Mouse (Mus musculus): ENCODE data around the gene Arhgap27. TPM values are rescaled to one million over a fixed set of nuclear protein-coding genes. Genes with fewer than 3 reads are reported as not detected.
A peak's percentile ranks its signal among the peaks of the same experiment; 100 is the strongest.
"Not testable (repeated sequence)": the region's sequence is repeated elsewhere in the genome, so short reads cannot be mapped to it uniquely, and the experiment has no call there.

Arhgap27 gene
- polyA plus RNA-seq, 1 experiment, result 38.4 TPM

GRCm38 (mm10) chr11:103309956-103310574, 53.4 kb downstream of the Arhgap27 start:
- 66% methylated on average over 10 of the region's 10 CpGs for WGBS
- DNase-seq, result no peak
- peaks cover 13% of the 10 kb centered on the region for H3K4me1 ChIP-seq (ENCODE audit: control insufficient read depth, insufficient read depth, low read length)
- H3K27me3 ChIP-seq (replicated peaks; ENCODE audit: control insufficient read depth, insufficient read depth, low read length), result no peaks in the 10 kb centered on the region
- no peak overlapping the region for H3K27ac ChIP-seq (ENCODE audit: insufficient read depth, low read depth, low read length)
- no peaks in the 10 kb centered on the region for H3K36me3 ChIP-seq (ENCODE audit: control insufficient read depth, insufficient read depth, low read length)
- H3K4me3 ChIP-seq (ENCODE audit: insufficient read depth, low read depth, low read length), result no peak overlapping the region
- TF ChIP-seq POLR2A (IDR thresholded peaks at IDR 0.05; ENCODE audit: low read depth, low read length), result no peak
- no peak for TF ChIP-seq CTCF (conservative IDR thresholded peaks at IDR 0.05; ENCODE audit: insufficient read depth, insufficient read length, low read depth, low read length)

DNA sequence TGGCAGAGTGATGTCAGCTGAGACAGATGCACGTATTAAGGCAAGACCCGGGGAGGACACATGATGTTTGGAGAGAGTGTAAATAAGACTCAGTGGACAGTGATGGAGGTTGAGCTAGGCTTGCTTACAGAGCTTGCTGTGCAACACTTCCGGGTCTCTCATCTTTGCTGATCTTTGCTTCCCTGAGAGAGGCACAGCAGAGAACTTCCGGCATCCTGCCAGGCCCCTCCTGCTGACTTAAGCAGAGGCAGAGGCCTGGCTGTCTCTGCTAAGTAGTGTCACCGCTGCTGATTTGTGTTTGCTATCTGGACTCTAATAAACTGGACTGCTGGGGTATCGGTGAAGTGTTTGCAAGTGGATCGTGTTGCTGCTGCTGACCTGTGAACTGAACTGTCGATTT, 55.6 kb downstream of the Arhgap27 start:
- Histone ChIP-seq H3K27me3 (replicated peaks; ENCODE audit: control insufficient read depth, insufficient read depth, low read length) (no peaks in the 10 kb centered on the region), H3K36me3 (ENCODE audit: control insufficient read depth, insufficient read depth, low read length) (no peaks in the 10 kb centered on the region), H3K4me1 (ENCODE audit: control insufficient read depth, insufficient read depth, low read length) (peaks cover 10% of the 10 kb centered on the region; the same call in 1 of the 2 replicates), H3K27ac (ENCODE audit: insufficient read depth, low read depth, low read length) (no peak overlapping the region), H3K4me3 (ENCODE audit: insufficient read depth, low read depth, low read length) (no peak overlapping the region)
- 44% methylated on average over 8 of the region's 8 CpGs for WGBS
- DNase-seq, result peak; percentile 84
- TF ChIP-seq CTCF (conservative IDR thresholded peaks at IDR 0.05; ENCODE audit: insufficient read depth, insufficient read length, low read depth, low read length) (no peak), POLR2A (IDR thresholded peaks at IDR 0.05; ENCODE audit: low read depth, low read length) (no peak)

- WGBS, result 76% methylated on average over 9 of the region's 9 CpGs
- Histone ChIP-seq H3K27ac (ENCODE audit: insufficient read depth, low read depth, low read length) (no peak overlapping the region), H3K36me3 (ENCODE audit: control insufficient read depth, insufficient read depth, low read length) (no peaks in the 10 kb centered on the region), H3K4me1 (ENCODE audit: control insufficient read depth, insufficient read depth, low read length) (no peaks in the 10 kb centered on the region), H3K27me3 (replicated peaks; ENCODE audit: control insufficient read depth, insufficient read depth, low read length) (no peaks in the 10 kb centered on the region), H3K4me3 (ENCODE audit: insufficient read depth, low read depth, low read length) (no peak overlapping the region)
- TF ChIP-seq POLR2A (IDR thresholded peaks at IDR 0.05; ENCODE audit: low read depth, low read length) (no peak), CTCF (conservative IDR thresholded peaks at IDR 0.05; ENCODE audit: insufficient read depth, insufficient read length, low read depth, low read length) (no peak)
- DNase-seq, result no peak
Measured at GRCm38 (mm10) chr11:103304525-103304924, 59.0 kb downstream of the Arhgap27 start.

DNA sequence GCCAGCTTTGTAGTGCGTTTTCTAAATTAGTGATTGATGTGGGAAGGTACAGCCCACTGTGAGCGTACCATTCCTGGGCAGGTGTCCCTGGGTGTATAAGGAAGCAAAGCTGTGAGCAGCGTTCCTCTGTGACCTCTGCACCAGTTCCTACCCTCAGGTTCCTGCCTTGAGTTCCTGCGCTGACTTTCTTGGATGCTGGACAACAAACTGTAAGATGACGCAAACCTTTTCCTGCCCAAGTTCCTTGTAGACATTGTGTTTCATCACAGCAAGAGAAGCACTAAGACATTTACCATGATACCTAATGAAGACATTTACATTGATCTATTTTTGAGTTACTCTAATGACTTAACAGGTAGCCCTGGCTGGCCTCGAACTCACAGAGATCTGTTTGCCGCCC, 68.7 kb downstream of the Arhgap27 start:
- no peak for DNase-seq
- H3K27ac ChIP-seq (ENCODE audit: insufficient read depth, low read depth, low read length), result no peak overlapping the region
- peaks cover 7% of the 10 kb centered on the region for H3K4me1 ChIP-seq (ENCODE audit: control insufficient read depth, insufficient read depth, low read length)
- 91% methylated on average over 7 of the region's 7 CpGs for WGBS
- H3K36me3 ChIP-seq (ENCODE audit: control insufficient read depth, insufficient read depth, low read length), result no peaks in the 10 kb centered on the region
- TF ChIP-seq CTCF (conservative IDR thresholded peaks at IDR 0.05; ENCODE audit: insufficient read depth, insufficient read length, low read depth, low read length), result no peak
- no peak for TF ChIP-seq POLR2A (IDR thresholded peaks at IDR 0.05; ENCODE audit: low read depth, low read length)
- no peaks in the 10 kb centered on the region for H3K27me3 ChIP-seq (replicated peaks; ENCODE audit: control insufficient read depth, insufficient read depth, low read length)
- H3K4me3 ChIP-seq (ENCODE audit: insufficient read depth, low read depth, low read length), result no peak overlapping the region

DNA sequence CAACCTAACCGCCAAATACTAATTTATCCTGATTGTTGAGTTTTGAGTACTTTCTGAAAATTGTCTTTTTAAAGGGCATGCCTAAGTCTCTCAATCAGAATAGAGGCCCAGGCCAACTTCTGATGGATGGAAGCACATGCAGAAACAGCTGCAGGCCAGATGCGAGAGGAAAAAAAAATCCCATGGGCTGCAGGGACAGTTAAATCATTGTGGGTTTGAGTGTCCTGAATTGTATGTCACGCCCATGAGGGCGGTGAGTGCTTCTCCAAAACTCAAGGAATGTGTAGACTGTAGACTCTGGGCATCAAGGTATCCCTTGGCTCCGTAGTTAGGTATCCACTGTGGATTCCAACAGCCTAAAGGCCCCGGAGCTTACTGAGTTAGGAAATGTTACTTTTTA, 69.4 kb downstream of the Arhgap27 start:
- no peak for TF ChIP-seq POLR2A (IDR thresholded peaks at IDR 0.05; ENCODE audit: low read depth, low read length)
- TF ChIP-seq CTCF (conservative IDR thresholded peaks at IDR 0.05; ENCODE audit: insufficient read depth, insufficient read length, low read depth, low read length), result no peak
- H3K4me3 ChIP-seq (ENCODE audit: insufficient read depth, low read depth, low read length), result no peak overlapping the region
- no peaks in the 10 kb centered on the region for H3K36me3 ChIP-seq (ENCODE audit: control insufficient read depth, insufficient read depth, low read length)
- 88% methylated on average over 6 of the region's 6 CpGs for WGBS
- no peak overlapping the region for H3K27ac ChIP-seq (ENCODE audit: insufficient read depth, low read depth, low read length)
- no peaks in the 10 kb centered on the region for H3K27me3 ChIP-seq (replicated peaks; ENCODE audit: control insufficient read depth, insufficient read depth, low read length)
- no peak for DNase-seq
- peaks cover 7% of the 10 kb centered on the region for H3K4me1 ChIP-seq (ENCODE audit: control insufficient read depth, insufficient read depth, low read length)

DNA sequence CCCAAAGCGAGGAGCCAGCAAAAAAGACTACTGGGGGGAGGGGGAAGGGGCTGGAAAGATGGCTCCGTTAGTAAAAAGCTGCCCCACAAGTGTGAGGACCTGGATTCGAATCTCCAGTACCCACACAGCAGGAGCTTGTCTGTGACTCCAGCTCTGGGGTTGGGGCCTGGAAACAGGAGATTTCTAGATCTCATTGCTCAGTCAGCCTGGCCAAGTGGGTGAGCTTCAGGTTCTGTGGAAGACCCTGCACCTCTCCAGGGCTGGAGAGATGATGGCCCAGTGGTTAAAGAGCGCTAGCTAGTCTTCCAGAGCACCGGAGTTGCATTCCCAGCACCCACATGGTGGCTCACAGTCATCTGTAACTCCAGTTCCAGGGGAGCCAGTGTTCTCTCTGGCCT, 70.6 kb downstream of the Arhgap27 start:
- no peak for DNase-seq
- H3K27ac ChIP-seq (ENCODE audit: insufficient read depth, low read depth, low read length), result peak overlapping the region; percentile 44

DNA sequence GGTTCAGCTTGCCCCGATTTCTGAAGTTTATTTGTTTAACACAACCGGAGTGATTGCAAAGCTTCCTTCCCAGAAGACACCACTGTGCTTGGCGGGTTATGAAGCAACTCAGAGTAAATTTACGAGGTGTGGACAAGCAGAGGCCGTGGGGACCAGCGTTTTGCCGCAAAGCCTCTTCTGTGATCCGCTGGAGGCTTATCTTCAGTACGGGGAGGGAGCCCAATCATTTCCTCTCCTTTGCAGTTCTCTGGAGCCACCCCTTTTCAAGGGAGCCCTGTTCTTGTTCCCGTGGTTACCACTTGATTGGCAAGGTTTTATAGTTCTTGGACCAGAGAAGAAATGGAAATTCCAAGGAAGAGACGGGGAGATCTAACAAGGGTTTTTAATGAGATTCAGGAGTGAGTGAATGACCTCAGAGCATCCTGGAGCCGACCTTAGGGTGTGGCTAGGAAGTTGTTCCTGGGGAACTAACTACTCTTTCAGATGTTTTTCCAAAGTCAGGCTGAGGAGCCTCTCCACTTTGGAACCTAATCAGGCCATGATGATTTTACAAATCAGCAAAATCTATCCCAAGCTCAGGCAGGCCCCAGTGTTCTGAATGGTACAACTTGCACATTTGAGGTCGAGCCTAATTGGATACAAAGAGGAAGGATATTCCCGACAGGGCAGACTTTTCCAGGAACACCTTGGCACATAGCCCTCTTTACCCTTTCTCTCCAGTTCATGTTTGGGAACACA, 71.2 kb downstream of the Arhgap27 start:
- Histone ChIP-seq H3K4me3 (ENCODE audit: insufficient read depth, low read depth, low read length) (no peak overlapping the region), H3K27me3 (replicated peaks; ENCODE audit: control insufficient read depth, insufficient read depth, low read length) (no peaks in the 10 kb centered on the region), H3K4me1 (ENCODE audit: control insufficient read depth, insufficient read depth, low read length) (peaks cover 7% of the 10 kb centered on the region), H3K36me3 (ENCODE audit: control insufficient read depth, insufficient read depth, low read length) (no peaks in the 10 kb centered on the region), H3K27ac (ENCODE audit: insufficient read depth, low read depth, low read length) (peak overlapping the region; percentile 44)
- DNase-seq, result peak; percentile 75
- no peak for TF ChIP-seq POLR2A (IDR thresholded peaks at IDR 0.05; ENCODE audit: low read depth, low read length)
- no peak for TF ChIP-seq CTCF (conservative IDR thresholded peaks at IDR 0.05; ENCODE audit: insufficient read depth, insufficient read length, low read depth, low read length)
- 27% methylated on average over 14 of the region's 14 CpGs for WGBS

More for the DNA sequence above, 70.6 kb downstream of the Arhgap27 start:
- no peak for TF ChIP-seq POLR2A (IDR thresholded peaks at IDR 0.05; ENCODE audit: low read depth, low read length)
- no peak for TF ChIP-seq CTCF (conservative IDR thresholded peaks at IDR 0.05; ENCODE audit: insufficient read depth, insufficient read length, low read depth, low read length)
- Histone ChIP-seq H3K4me3 (ENCODE audit: insufficient read depth, low read depth, low read length) (no peak overlapping the region), H3K36me3 (ENCODE audit: control insufficient read depth, insufficient read depth, low read length) (no peaks in the 10 kb centered on the region), H3K27me3 (replicated peaks; ENCODE audit: control insufficient read depth, insufficient read depth, low read length) (no peaks in the 10 kb centered on the region), H3K4me1 (ENCODE audit: control insufficient read depth, insufficient read depth, low read length) (peaks cover 7% of the 10 kb centered on the region)
- WGBS, result 70% methylated on average over 5 of the region's 5 CpGs

- not testable (repeated sequence) for H3K4me1 ChIP-seq (ENCODE audit: control insufficient read depth, insufficient read depth, low read length); H3K36me3 ChIP-seq (ENCODE audit: control insufficient read depth, insufficient read depth, low read length); H3K27ac ChIP-seq (ENCODE audit: insufficient read depth, low read depth, low read length); DNase-seq; H3K27me3 ChIP-seq (replicated peaks; ENCODE audit: control insufficient read depth, insufficient read depth, low read length); H3K4me3 ChIP-seq (ENCODE audit: insufficient read depth, low read depth, low read length)
- 96% methylated on average over 7 of the region's 7 CpGs for WGBS
Measured at GRCm38 (mm10) chr11:103290841-103291240, 72.7 kb downstream of the Arhgap27 start.

All from kidney, adult 2 months (tissue).